Mouse (Mus musculus) right cerebral cortex, adult 18-20 months (tissue): ENCODE measurements around the gene Rnf150.
A peak's percentile ranks its signal among the peaks of the same experiment; 100 is the strongest.

Source experiments
- DNase-seq: peaks from one replicate; pipeline ENCODE4 v3.0.0; 2022; ENCODE audit warnings: mixed read lengths

The Rnf150 gene

GRCm38 (mm10) chr8:82946658-82947057 lies 83.5 kb downstream of the Rnf150 start:
- no peak for DNase-seq

- no peak for DNase-seq
Measured at GRCm38 (mm10) chr8:82955162-82955754, 92.1 kb downstream of the Rnf150 start.

GRCm38 (mm10) chr8:82959491-82959890 lies 96.3 kb downstream of the Rnf150 start:
- no peak for DNase-seq

GRCm38 (mm10) chr8:82959980-82960610 lies 96.9 kb downstream of the Rnf150 start:
- no peak for DNase-seq

- no peak for DNase-seq
Measured at GRCm38 (mm10) chr8:82964537-82964936, 101.4 kb downstream of the Rnf150 start.

GRCm38 (mm10) chr8:82967879-82968678 lies 104.9 kb downstream of the Rnf150 start:
- DNase-seq: peak; percentile 57

GRCm38 (mm10) chr8:82969967-82970366 lies 106.8 kb downstream of the Rnf150 start:
- no peak for DNase-seq

- no peak for DNase-seq
Measured at GRCm38 (mm10) chr8:82972812-82973211, 109.7 kb downstream of the Rnf150 start.

- DNase-seq: no peak
Measured at GRCm38 (mm10) chr8:82973331-82973730, 110.2 kb downstream of the Rnf150 start.

GRCm38 (mm10) chr8:82981244-82981855 lies 118.2 kb downstream of the Rnf150 start:
- no peak for DNase-seq

GRCm38 (mm10) chr8:82982873-82983272 lies 119.7 kb downstream of the Rnf150 start:
- DNase-seq: no peak

- no peak for DNase-seq
Measured at GRCm38 (mm10) chr8:82983301-82983700, 120.1 kb downstream of the Rnf150 start.

- DNase-seq: no peak
Measured at GRCm38 (mm10) chr8:82992093-82992492, 128.9 kb downstream of the Rnf150 start.

GRCm38 (mm10) chr8:82995727-82996438 lies 132.7 kb downstream of the Rnf150 start:
- no peak for DNase-seq

- DNase-seq: no peak
Measured at GRCm38 (mm10) chr8:82996843-82997242, 133.7 kb downstream of the Rnf150 start.

GRCm38 (mm10) chr8:82998778-82999177 lies 135.6 kb downstream of the Rnf150 start:
- no peak for DNase-seq

GRCm38 (mm10) chr8:83003187-83003586 lies 140.0 kb downstream of the Rnf150 start:
- no peak for DNase-seq

GRCm38 (mm10) chr8:83009481-83009880 lies 146.3 kb downstream of the Rnf150 start:
- DNase-seq: no peak

GRCm38 (mm10) chr8:83011286-83011685 lies 148.1 kb downstream of the Rnf150 start:
- DNase-seq: peak; percentile 12

GRCm38 (mm10) chr8:83011758-83012157 lies 148.6 kb downstream of the Rnf150 start:
- peak; percentile 19 for DNase-seq

- no peak for DNase-seq
Measured at GRCm38 (mm10) chr8:83028211-83028610, 165.1 kb downstream of the Rnf150 start.

GRCm38 (mm10) chr8:83032800-83033199 lies 169.6 kb downstream of the Rnf150 start:
- peak; percentile 60 for DNase-seq

- no peak for DNase-seq
Measured at GRCm38 (mm10) chr8:83035141-83035540, 172.0 kb downstream of the Rnf150 start.
